Mouse (Mus musculus) forebrain, embryonic 10.5 days (tissue): ENCODE measurements around the gene Gpd1. TPM values are rescaled to one million over a fixed set of nuclear protein-coding genes. Genes with fewer than 3 reads are reported as not detected.

Experiments used
- DNase-seq: peaks from one replicate; pipeline ENCODE4 v3.0.0-alpha.2; 2017; ENCODE audit warnings: low spot score; ENCODE audit errors: extremely low spot score
- H3K27ac ChIP-seq: fragments of 300-500 bp; sonication (generic); 2 replicates; pipeline ENCODE4 v1.5.1; 2016; ENCODE audit warnings: mild to moderate bottlenecking
- H3K27me3 ChIP-seq: fragments of 300-500 bp; sonication (generic); 2 replicates; pipeline ENCODE4 v1.6.1; 2016; ENCODE audit warnings: mild to moderate bottlenecking; ENCODE audit not compliant: poor library complexity, severe bottlenecking
- H3K36me3 ChIP-seq: fragments of 300-500 bp; sonication (generic); replicated peaks from 2 replicates; pipeline ENCODE4 v1.6.1; 2016; ENCODE audit warnings: mild to moderate bottlenecking, moderate library complexity
- H3K4me1 ChIP-seq: fragments of 300-500 bp; sonication (generic); 2 replicates; pipeline ENCODE4 v1.6.1; 2016
- H3K4me3 ChIP-seq: fragments of 300-500 bp; sonication (generic); 2 replicates; pipeline ENCODE4 v1.5.1; 2016; ENCODE audit warnings: mild to moderate bottlenecking, moderate library complexity
- H3K9me3 ChIP-seq: fragments of 300-500 bp; sonication (generic); 2 replicates; pipeline ENCODE4 v1.6.1; 2016; ENCODE audit warnings: mild to moderate bottlenecking, moderate library complexity
- WGBS: fragments of 180-500 bp; shearing (Covaris S2); methylation state at CpG from one replicate; pipeline ENCODE4 v1.1.7; 2016; 5-methylcytosine and 5-hydroxymethylcytosine counted together
- polyA plus RNA-seq: library from polyadenylated mRNA; unstranded; fragments of >200 nt; fragmentation: Nextera tagmentation; extraction: Ambion mirVana; gene quantifications from 2 replicates; pipeline ENCODE4 v1.2.1, GENCODE M21; 2016

The Gpd1 gene
- polyA plus RNA-seq, 1 experiment from 2014 or later: 0.38 TPM

- H3K27ac ChIP-seq: peak overlapping the region; percentile 2; the same call in 1 of the 2 replicates
- 78% methylated on average over 13 of the region's 13 CpGs for WGBS
- no peak overlapping the region for H3K4me3 ChIP-seq
- no peaks in the 10 kb centered on the region for H3K27me3 ChIP-seq
- H3K9me3 ChIP-seq: no peaks in the 10 kb centered on the region
- H3K4me1 ChIP-seq: peaks cover 40% of the 10 kb centered on the region
- no peak for DNase-seq
- H3K36me3 ChIP-seq: peaks cover 96% of the 10 kb centered on the region
Measured at GRCm38 (mm10) chr15:99715361-99715865, 1.9 kb upstream of the Gpd1 start.

- H3K27me3 ChIP-seq: no peaks in the 10 kb centered on the region
- no peak for DNase-seq
- H3K4me3 ChIP-seq: no peak overlapping the region
- H3K4me1 ChIP-seq: peaks cover 40% of the 10 kb centered on the region
- WGBS: 78% methylated on average over 11 of the region's 11 CpGs
- H3K27ac ChIP-seq: peak overlapping the region; percentile 2; the same call in 1 of the 2 replicates
- peaks cover 96% of the 10 kb centered on the region for H3K36me3 ChIP-seq
- no peaks in the 10 kb centered on the region for H3K9me3 ChIP-seq
Measured at GRCm38 (mm10) chr15:99715982-99716746, 1.2 kb upstream of the Gpd1 start.

- H3K4me1 ChIP-seq: peaks cover 40% of the 10 kb centered on the region
- H3K27ac ChIP-seq: no peak overlapping the region
- 89% methylated on average over 12 of the region's 12 CpGs for WGBS
- no peak for DNase-seq
- H3K4me3 ChIP-seq: no peak overlapping the region
- H3K9me3 ChIP-seq: no peaks in the 10 kb centered on the region
- H3K36me3 ChIP-seq: peaks cover 95% of the 10 kb centered on the region
- no peaks in the 10 kb centered on the region for H3K27me3 ChIP-seq
Measured at GRCm38 (mm10) chr15:99716814-99717213, 501 bp upstream of the Gpd1 start.

- Histone ChIP-seq H3K27me3 (no peaks in the 10 kb centered on the region), H3K9me3 (no peaks in the 10 kb centered on the region), H3K4me1 (peaks cover 41% of the 10 kb centered on the region), H3K36me3 (peaks cover 91% of the 10 kb centered on the region), H3K27ac (no peak overlapping the region), H3K4me3 (no peak overlapping the region)
- no peak for DNase-seq
- 88% methylated on average over 9 of the region's 9 CpGs for WGBS
Measured at GRCm38 (mm10) chr15:99718461-99719021, 1.2 kb downstream of the Gpd1 start.

GRCm38 (mm10) chr15:99719865-99720264, 2.5 kb downstream of the Gpd1 start:
- Histone ChIP-seq H3K36me3 (peaks cover 79% of the 10 kb centered on the region), H3K4me1 (peaks cover 54% of the 10 kb centered on the region), H3K4me3 (no peak overlapping the region), H3K9me3 (no peaks in the 10 kb centered on the region), H3K27ac (no peak overlapping the region), H3K27me3 (no peaks in the 10 kb centered on the region)
- WGBS: 81% methylated on average over 8 of the region's 8 CpGs
- DNase-seq: no peak

GRCm38 (mm10) chr15:99721921-99722743, 4.8 kb downstream of the Gpd1 start:
- Histone ChIP-seq H3K4me1 (peaks cover 54% of the 10 kb centered on the region), H3K4me3 (no peak overlapping the region), H3K9me3 (no peaks in the 10 kb centered on the region), H3K36me3 (peaks cover 58% of the 10 kb centered on the region), H3K27me3 (no peaks in the 10 kb centered on the region), H3K27ac (no peak overlapping the region)
- DNase-seq: no peak
- WGBS: 80% methylated on average over 25 of the region's 25 CpGs

GRCm38 (mm10) chr15:99723120-99723514, 5.8 kb downstream of the Gpd1 start:
- WGBS: 49% methylated on average over 10 of the region's 10 CpGs
- Histone ChIP-seq H3K4me3 (no peak overlapping the region), H3K27me3 (no peaks in the 10 kb centered on the region), H3K27ac (peak overlapping the region; percentile 91), H3K36me3 (peaks cover 56% of the 10 kb centered on the region), H3K4me1 (peaks cover 44% of the 10 kb centered on the region), H3K9me3 (no peaks in the 10 kb centered on the region)
- no peak for DNase-seq

GRCm38 (mm10) chr15:99723515-99724291, 6.4 kb downstream of the Gpd1 start:
- peaks cover 56% of the 10 kb centered on the region for H3K36me3 ChIP-seq

GRCm38 (mm10) chr15:99724292-99725021, 7.1 kb downstream of the Gpd1 start:
- peaks cover 38% of the 10 kb centered on the region for H3K4me1 ChIP-seq
- peak overlapping the region; percentile 99 for H3K4me3 ChIP-seq
- no peaks in the 10 kb centered on the region for H3K27me3 ChIP-seq
- 14% methylated on average over 16 of the region's 16 CpGs for WGBS
- peaks cover 7% of the 10 kb centered on the region for H3K9me3 ChIP-seq
- DNase-seq: peak; percentile 63
- peak overlapping the region; percentile 91 for H3K27ac ChIP-seq
- H3K36me3 ChIP-seq: peaks cover 58% of the 10 kb centered on the region

More at GRCm38 (mm10) chr15:99723515-99724291, 6.4 kb downstream of the Gpd1 start:
- Histone ChIP-seq H3K27me3 (no peaks in the 10 kb centered on the region), H3K4me3 (peak overlapping the region; percentile 99; the same call in 1 of the 2 replicates), H3K27ac (peak overlapping the region; percentile 91), H3K4me1 (peaks cover 38% of the 10 kb centered on the region), H3K9me3 (peaks cover 1% of the 10 kb centered on the region; the same call in 1 of the 2 replicates)
- DNase-seq: no peak
- WGBS: 17% methylated on average over 11 of the region's 11 CpGs

GRCm38 (mm10) chr15:99725341-99726155, 8.2 kb downstream of the Gpd1 start, which contains the start of gene Cox14:
TSS of gene Cox14 (plus strand) at chr15:99725618.
- Histone ChIP-seq H3K36me3 (peaks cover 57% of the 10 kb centered on the region), H3K9me3 (peaks cover 7% of the 10 kb centered on the region), H3K4me3 (peak within 1 kb of the TSS; percentile 99), H3K27ac (peak within 1 kb of the TSS; percentile 91), H3K4me1 (peaks cover 38% of the 10 kb centered on the region), H3K27me3 (no peaks in the 10 kb centered on the region)
- peak; percentile 92 for DNase-seq
- WGBS: under 1% methylated on average over 68 of the region's 68 CpGs

- Histone ChIP-seq H3K4me1 (peaks cover 38% of the 10 kb centered on the region), H3K36me3 (peaks cover 56% of the 10 kb centered on the region), H3K27me3 (no peaks in the 10 kb centered on the region), H3K4me3 (peak overlapping the region; percentile 99), H3K27ac (peak overlapping the region; percentile 91; the same call in 1 of the 2 replicates), H3K9me3 (peaks cover 7% of the 10 kb centered on the region)
- no peak for DNase-seq
- 87% methylated on average over 2 of the region's 2 CpGs for WGBS
Measured at GRCm38 (mm10) chr15:99726549-99726948, 9.2 kb downstream of the Gpd1 start.
